Mouse (Mus musculus): Measurements from ENCODE around the gene Cenpf. TPM values are rescaled to one million over a fixed set of nuclear protein-coding genes. Genes with fewer than 3 reads are reported as not detected.
"Not testable (repeated sequence)": the region's sequence is repeated elsewhere in the genome, so short reads cannot be mapped to it uniquely, and the experiment has no call there.

Cenpf gene
- total RNA-seq, 2 experiments from 2014 or later, result 0.03 to 0.05 TPM

DNA sequence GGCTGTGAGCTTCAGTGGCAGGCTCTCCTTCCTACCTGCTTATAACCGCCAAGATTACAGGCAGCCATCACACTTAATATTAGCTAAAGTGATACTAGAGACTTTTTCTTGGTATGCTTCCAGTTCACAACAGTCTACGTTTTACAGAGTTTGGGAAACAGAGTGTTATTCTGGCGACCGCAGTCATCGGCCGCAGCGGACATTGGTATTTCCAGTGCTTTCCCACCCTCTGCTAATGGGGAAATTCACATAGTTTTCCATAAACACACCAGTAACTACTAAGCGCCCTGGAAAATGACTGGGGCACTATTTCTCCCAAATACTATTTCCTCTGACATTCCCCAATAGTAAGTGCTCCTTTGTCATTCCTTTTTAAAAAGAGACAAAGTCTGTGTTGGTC is 21.1 kb upstream of the Cenpf start:
- Histone ChIP-seq H3K27ac (no peak overlapping the region), H3K4me3 (no peak overlapping the region)
- no peak for TF ChIP-seq CTCF (IDR thresholded peaks at IDR 0.05)
- DNase-seq, result no peak
- intact Hi-C loops (cut with DNase I), result no loop called here

DNA sequence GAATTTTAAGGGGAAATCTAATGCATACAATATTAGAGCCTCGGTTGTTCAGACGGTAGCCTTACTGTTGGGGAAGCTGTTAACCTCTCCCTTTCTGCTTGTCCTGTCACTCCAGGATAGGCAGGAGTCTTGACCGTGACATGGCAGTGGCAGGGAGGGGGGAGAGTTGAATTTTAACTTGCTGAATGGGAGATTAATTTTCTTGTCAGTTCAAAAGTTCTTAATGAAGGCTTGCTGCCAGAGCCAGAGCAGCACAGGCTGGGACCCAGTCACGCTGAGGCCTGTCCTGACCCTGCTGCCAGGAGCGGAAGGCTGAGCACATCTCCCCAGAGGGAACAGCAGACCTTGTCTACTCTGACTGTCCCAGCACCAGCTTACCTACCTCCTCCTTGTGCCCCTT is 19.5 kb upstream of the Cenpf start:
- intact Hi-C loops (cut with DNase I), result no loop called here
- no peak for DNase-seq
- TF ChIP-seq CTCF (IDR thresholded peaks at IDR 0.05), result no peak
- H3K27ac ChIP-seq, result peak overlapping the region; percentile 48; the same call in 1 of the 2 replicates
- no peak overlapping the region for H3K4me3 ChIP-seq

DNA sequence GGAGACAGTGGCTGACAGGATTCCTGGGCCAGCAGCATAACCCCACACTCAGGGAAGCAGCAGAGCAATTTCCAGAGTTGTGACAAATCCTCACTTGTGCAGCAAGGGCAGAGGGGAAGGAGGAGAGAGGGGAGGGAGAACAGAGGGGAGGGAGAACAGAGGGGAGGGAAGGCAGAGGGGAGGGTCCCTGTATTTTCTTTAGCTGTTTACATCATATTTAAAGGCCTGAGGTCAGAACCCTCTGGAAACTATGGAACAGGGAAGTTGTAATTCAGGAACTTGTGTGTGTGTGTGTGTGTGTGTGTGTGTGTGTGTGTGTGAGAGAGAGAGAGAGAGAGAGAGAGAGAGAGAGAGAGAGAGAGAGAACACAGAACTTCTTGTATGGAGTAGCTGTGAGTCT is 19.1 kb upstream of the Cenpf start:
- DNase-seq, result no peak

DNA sequence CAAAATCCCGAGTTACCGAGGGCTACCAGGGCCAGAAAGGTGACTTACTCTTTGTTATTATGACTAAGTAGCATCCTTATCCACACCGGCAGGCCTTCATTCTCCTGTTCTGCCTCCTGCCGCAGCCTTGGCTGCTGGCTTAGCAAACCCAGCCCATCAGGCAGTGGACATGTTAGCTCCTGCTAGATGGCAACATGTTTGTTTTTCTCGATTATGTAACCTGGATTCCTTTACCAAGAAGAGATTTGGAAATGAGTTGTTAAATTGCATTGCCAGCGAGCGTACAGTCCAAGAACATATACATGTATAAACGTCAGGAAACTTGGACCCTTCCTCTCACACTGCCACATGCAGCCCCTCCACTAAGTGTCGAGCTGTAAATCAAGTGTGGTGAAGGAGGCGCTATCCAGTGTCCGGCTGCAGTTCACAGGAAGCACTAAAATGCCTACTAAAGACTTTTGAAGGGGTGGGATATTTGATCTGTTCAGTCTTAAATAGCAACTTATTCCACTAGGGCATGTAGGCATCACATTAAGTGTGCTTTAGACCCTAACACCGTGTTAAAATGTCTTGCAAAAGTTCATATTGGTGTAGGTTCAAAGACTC is 18.3 kb upstream of the Cenpf start:
- no peak for TF ChIP-seq CTCF (IDR thresholded peaks at IDR 0.05)
- H3K4me3 ChIP-seq, result peak overlapping the region; percentile 21; the same call in 1 of the 2 replicates
- H3K27ac ChIP-seq, result peak overlapping the region; percentile 74
- no peak for DNase-seq
- intact Hi-C loops (cut with DNase I), result no loop called here

More for the DNA sequence above, 19.1 kb upstream of the Cenpf start:
- intact Hi-C loops (cut with DNase I), result no loop called here
- TF ChIP-seq CTCF (IDR thresholded peaks at IDR 0.05), result no peak
- no peak overlapping the region for H3K4me3 ChIP-seq
- peak overlapping the region; percentile 74 for H3K27ac ChIP-seq

DNA sequence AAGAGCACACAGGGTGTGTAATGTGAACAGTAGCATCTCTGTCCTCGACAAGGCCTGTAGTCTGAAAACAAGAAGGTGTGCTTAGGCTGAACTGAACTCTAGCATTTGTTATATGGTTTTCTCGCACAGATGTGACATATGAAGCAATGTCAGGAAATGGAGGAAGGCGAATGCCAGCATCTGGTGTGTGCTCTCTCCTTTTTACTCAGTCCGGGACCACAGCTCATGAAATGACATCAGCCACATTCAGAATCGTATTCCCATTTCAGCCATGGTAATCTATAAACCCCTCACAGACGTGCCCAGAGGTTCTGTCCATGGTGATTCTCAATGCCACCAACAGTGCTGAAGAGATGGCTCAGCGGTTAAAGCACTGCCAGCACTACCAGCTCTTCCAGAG is 15.7 kb upstream of the Cenpf start:
- TF ChIP-seq CTCF (IDR thresholded peaks at IDR 0.05), result no peak
- intact Hi-C loops (cut with DNase I), result loop anchor here (5.0 kb wide), 2 partner anchors 119 to 224 kb away; no protein-coding TSS in a partner anchor
- no peak for DNase-seq

DNA sequence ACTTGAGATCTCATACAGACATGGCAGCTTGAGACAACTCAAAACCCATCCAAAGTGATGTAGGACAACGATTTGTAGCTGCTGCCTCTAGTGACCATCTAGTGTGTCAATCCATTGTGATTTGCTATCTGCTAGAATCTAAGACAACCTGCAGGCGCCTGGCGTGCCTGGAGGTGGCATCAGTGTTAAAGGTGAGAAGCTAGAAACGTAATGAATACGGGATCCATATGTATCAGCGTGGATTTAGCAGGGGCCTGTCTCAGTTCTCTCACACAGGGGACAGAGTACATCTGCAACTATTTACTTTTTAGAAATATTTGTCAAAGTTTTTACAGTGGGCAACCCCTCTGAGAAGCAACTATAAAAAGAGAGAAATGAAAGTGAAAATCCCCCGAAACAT is 15.3 kb upstream of the Cenpf start:
- Histone ChIP-seq H3K27ac (no peak overlapping the region), H3K4me3 (no peak overlapping the region)
- DNase-seq, result no peak
- peak; percentile 40 for TF ChIP-seq CTCF (IDR thresholded peaks at IDR 0.05)
- intact Hi-C loops (cut with DNase I), result loop anchor here (5.0 kb wide), 2 partner anchors 119 to 224 kb away; no protein-coding TSS in a partner anchor

More for the DNA sequence above, 15.7 kb upstream of the Cenpf start:
- H3K27ac ChIP-seq, result no peak overlapping the region
- H3K4me3 ChIP-seq, result no peak overlapping the region

DNA sequence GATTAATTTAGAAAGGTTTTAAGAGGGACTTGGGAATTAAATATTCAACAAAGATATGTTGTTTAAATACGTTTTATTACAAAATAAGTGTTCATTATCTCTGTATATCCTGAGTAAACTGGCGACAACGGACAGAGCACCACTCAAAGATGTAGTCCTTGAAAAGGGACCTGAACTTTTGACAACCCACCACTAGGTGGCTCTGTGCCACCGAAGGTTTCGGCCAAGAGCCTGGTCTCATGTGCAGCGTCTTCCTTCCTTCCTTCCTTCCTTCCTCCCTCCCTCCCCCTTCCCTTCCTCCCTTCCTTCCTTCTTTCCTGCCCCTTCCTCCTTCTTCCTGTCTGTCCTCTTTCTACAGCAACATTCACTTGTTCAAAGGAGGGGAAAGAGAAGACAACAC is 13.1 kb upstream of the Cenpf start:
- Histone ChIP-seq H3K27ac (no peak overlapping the region), H3K4me3 (no peak overlapping the region)
- DNase-seq, result peak; percentile 80
- TF ChIP-seq CTCF (IDR thresholded peaks at IDR 0.05), result peak; percentile 84
- intact Hi-C loops (cut with DNase I), result loop anchor here (2.0 to 5.0 kb wide), 4 partner anchors 121 to 272 kb away; no protein-coding TSS in a partner anchor

DNA sequence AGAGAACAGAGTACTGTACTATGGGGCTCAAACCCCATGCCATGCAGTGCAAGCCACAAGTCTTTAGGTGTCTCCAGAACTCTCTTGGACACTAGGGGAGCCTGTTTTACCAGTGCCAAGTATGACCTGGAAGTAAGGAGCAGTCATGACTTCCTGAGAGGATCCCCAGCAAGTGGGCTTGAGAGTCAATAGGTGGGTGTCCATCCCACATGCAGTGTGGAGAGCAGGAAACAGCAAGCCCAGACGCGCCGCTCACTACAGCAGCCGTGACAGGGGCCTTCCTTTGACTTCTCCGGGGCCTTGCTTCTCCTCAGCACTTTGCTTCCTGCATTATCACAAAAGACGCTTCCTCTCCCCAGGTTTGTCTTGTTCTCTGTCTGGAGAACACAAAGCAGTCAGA is 12.3 kb upstream of the Cenpf start:
- TF ChIP-seq CTCF (IDR thresholded peaks at IDR 0.05), result no peak
- Histone ChIP-seq H3K27ac (no peak overlapping the region), H3K4me3 (no peak overlapping the region)
- no peak for DNase-seq
- intact Hi-C loops (cut with DNase I), result loop anchor here (2.0 to 5.0 kb wide), 4 partner anchors 122 to 273 kb away; no protein-coding TSS in a partner anchor

DNA sequence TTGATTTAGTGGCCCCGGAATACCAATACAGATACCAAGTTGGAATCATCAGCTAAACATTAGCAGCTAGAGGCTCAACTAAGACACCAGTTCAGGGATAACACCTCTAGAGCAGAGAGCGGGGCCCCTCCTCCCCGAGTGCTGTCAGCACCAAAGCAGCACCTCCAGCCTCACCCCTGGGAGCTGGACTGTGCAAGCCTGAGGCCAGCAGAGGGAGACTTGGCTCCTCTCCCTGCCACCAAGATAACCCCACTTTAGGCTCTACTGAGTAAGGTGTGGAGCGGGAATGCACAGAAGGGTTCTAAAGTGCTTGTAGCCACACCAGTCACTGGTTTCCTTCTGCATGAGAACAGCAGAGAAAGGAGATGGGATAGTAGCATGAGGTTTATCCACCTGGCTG is 10.5 kb upstream of the Cenpf start:
- Histone ChIP-seq H3K27ac (no peak overlapping the region), H3K4me3 (no peak overlapping the region)
- DNase-seq, result no peak
- TF ChIP-seq CTCF (IDR thresholded peaks at IDR 0.05), result no peak; the same call in 1 of the 2 replicates
- intact Hi-C loops (cut with DNase I), result no loop called here

DNA sequence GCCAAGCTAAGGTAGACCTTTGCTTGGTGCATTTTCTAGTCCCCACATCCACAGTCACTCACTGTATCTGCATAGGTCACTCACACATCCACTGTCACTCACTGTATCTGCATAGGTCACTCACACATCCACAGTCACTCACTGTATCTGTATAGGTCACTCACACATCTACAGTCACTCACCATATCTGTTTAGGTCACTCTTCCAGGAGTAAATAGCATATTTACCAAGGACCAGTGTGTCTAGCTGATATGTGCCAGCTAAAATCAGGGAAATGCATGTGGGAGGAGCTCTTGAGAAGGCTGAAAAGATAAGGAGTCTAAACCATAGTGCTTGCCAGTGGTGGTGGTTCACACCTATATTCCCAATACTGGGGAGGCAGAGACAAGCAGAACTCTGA is 7.4 kb upstream of the Cenpf start:
- DNase-seq, result no peak
- intact Hi-C loops (cut with DNase I), result no loop called here
- no peak for TF ChIP-seq CTCF (IDR thresholded peaks at IDR 0.05)
- Histone ChIP-seq H3K4me3 (no peak overlapping the region), H3K27ac (no peak overlapping the region)

DNA sequence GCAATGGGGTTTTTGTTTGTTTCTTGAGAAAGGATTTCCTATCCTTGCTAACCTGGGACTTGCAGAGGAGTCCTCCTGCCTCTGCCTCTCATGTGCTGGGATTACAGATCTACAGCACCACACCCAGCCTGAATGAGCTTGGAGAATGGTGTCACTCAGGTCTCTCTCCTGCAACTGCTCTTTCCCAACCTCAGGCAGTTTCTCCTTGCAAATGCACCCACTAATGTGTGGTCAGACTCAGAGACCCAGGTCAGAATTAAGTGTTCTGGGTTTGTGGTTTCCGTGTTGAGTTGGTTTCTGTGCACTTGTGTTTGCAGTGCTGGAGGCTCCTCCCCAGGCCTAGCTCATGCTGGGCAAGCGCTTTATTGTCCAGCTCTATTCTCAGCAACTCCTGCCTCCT is 6.5 kb upstream of the Cenpf start:
- no peak overlapping the region for H3K4me3 ChIP-seq
- intact Hi-C loops (cut with DNase I), result no loop called here
- TF ChIP-seq CTCF (IDR thresholded peaks at IDR 0.05), result no peak
- no peak for DNase-seq
- H3K27ac ChIP-seq, result no peak overlapping the region

DNA sequence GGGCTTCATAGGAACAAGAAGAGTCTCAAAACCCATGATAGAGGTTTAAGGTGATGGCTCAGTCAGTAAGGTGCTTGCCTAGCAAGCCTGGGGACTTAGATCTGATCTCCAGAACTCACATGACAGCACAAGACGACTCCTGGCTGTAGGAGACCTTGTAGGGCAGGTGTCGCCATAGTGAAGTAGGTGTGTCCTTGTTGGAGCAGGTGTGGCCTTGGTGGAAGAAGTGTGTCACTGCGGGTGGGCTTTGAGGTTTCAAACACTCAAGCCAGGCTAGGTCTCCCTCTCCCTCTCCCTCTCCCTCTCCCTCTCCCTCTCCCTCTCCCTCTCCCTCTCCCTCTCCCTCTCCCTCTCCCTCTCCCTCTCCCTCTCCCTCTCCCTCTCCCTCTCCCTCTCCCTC is 4.6 kb upstream of the Cenpf start:
- DNase-seq; H3K4me3 ChIP-seq; intact Hi-C loops (cut with DNase I); H3K27ac ChIP-seq: not testable (repeated sequence)

DNA sequence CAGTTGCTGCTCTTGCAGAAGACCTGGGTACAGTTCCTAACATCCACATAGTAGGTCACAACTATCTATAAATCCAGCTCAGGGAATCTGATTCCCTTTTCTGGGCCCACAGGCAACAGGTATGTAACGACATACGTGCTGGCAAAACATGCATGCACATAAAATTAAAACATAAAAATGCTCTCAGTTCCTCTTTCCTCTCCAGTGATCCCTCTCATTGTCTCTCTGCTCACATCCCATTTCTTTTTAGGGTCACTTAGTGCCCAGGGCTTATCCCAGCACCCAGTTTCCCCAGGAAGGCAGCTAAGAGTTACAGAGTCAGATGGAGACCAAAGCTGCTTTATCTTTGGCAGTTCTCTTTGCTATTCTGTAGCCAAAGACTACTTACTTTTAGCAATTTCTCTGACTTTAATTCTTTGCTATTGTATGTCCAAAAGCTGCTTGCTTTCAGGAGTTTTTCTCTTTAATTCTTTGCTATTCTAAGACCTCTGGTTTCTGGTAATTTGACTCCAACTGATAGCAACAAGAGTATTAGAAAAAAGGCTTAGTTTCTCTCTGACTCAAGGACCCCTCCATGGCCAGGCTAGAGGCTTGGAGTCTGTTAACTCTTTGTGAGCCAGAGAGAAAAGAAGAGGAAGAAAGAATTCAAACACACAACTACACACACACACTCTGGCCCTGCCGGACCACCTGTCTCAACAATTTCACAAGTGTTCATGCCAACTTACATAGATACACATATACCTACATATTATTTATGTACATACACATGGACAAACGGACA is 1.4 kb upstream of the Cenpf start:
- intact Hi-C loops (cut with DNase I), result no loop called here
- no peak for DNase-seq
- no peak for TF ChIP-seq CTCF (IDR thresholded peaks at IDR 0.05)
- no peak overlapping the region; the same call in 1 of the 2 replicates for H3K4me3 ChIP-seq
- H3K27ac ChIP-seq, result no peak overlapping the region

All from gastrocnemius, adult 2 months (tissue).